Mouse (Mus musculus) midbrain, embryonic 15.5 days (tissue): ENCODE measurements at regions not wholly inside any gene's neighbourhood (a gene's known extent, or its start where the extent isn't known, plus 50 kb on each side); places are given as distances from the start of the nearest gene placed in this dataset.
"Not testable (repeated sequence)": the region's sequence is repeated elsewhere in the genome, so short reads cannot be mapped to it uniquely, and the experiment has no call there.

Experiments
- ATAC-seq: fragments of 200-750 bp; cut with Nextera tagmentation; replicated peaks from 2 replicates; pipeline ENCODE4 v1.8.0; 2017; ENCODE audit warnings: moderate TSS enrichment
- H3K27ac ChIP-seq: fragments of 300-500 bp; sonication (generic); 2 replicates; pipeline ENCODE4 v1.5.1; 2015; ENCODE audit warnings: mild to moderate bottlenecking, inconsistent platforms
- H3K27me3 ChIP-seq: fragments of 300-500 bp; sonication (generic); replicated peaks from 2 replicates; pipeline ENCODE4 v1.6.1; 2015; ENCODE audit warnings: inconsistent platforms
- H3K36me3 ChIP-seq: fragments of 300-500 bp; sonication (generic); replicated peaks from 2 replicates; pipeline ENCODE4 v1.6.1; 2015; ENCODE audit warnings: inconsistent platforms
- H3K4me1 ChIP-seq: fragments of 300-500 bp; sonication (generic); 2 replicates; pipeline ENCODE4 v1.6.1; 2015; ENCODE audit warnings: inconsistent platforms
- H3K4me2 ChIP-seq: fragments of 300-500 bp; sonication (generic); 2 replicates; pipeline ENCODE4 v1.6.1; 2015; ENCODE audit warnings: inconsistent platforms, mild to moderate bottlenecking, moderate library complexity
- H3K4me3 ChIP-seq: fragments of 300-500 bp; sonication (generic); 2 replicates; pipeline ENCODE4 v1.5.1; 2015; ENCODE audit warnings: mild to moderate bottlenecking, inconsistent platforms
- H3K9ac ChIP-seq: fragments of 300-500 bp; sonication (generic); 2 replicates; pipeline ENCODE4 v1.6.1; 2015; ENCODE audit warnings: mild to moderate bottlenecking, inconsistent platforms
- H3K9me3 ChIP-seq: fragments of 300-500 bp; sonication (generic); 2 replicates; pipeline ENCODE4 v1.6.1; 2016; ENCODE audit warnings: inconsistent platforms
- WGBS: fragments of 180-500 bp; shearing (Covaris S2); methylation state at CpG from one replicate; pipeline ENCODE4 v1.1.7; 2015; ENCODE audit warnings: mixed read lengths; 5-methylcytosine and 5-hydroxymethylcytosine counted together

- H3K27ac ChIP-seq, result no peak overlapping the region
- no peak overlapping the region for H3K4me3 ChIP-seq
- H3K9ac ChIP-seq, result no peak overlapping the region
- no peaks in the 10 kb centered on the region for H3K4me1 ChIP-seq
- no peaks in the 10 kb centered on the region for H3K36me3 ChIP-seq
- no peaks in the 10 kb centered on the region for H3K9me3 ChIP-seq
- no peaks in the 10 kb centered on the region for H3K27me3 ChIP-seq
- H3K4me2 ChIP-seq, result no peak overlapping the region
- no peak for ATAC-seq
- WGBS, result 79% methylated on average over 2 of the region's 2 CpGs
These were observed 831.3 kb downstream of the Pla2g4a start for GRCm38 (mm10) chr1:149129767-149130287.

DNA sequence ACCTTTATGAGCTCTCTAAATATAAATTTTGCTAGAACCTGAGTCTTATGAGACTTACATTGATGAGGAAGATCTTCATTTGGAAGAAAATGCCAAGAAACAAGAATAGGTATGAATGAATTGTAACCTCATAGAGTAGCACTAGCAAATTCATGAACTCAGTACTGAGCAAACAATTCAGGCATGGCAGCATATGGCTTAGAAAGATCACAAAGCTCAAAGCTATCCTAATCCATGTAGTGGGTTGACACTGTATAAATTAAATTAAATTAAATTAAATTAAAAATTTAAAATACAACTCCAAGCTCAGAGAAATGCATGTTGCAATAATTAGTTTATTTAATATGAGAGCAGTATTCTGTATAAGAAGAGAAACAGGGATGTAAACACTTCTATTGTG lies 832.0 kb downstream of the Pla2g4a start:
- Histone ChIP-seq H3K9ac (no peak overlapping the region), H3K4me3 (no peak overlapping the region), H3K4me2 (no peak overlapping the region), H3K4me1 (no peaks in the 10 kb centered on the region), H3K9me3 (no peaks in the 10 kb centered on the region), H3K36me3 (no peaks in the 10 kb centered on the region), H3K27ac (no peak overlapping the region), H3K27me3 (no peaks in the 10 kb centered on the region)
- no peak for ATAC-seq

DNA sequence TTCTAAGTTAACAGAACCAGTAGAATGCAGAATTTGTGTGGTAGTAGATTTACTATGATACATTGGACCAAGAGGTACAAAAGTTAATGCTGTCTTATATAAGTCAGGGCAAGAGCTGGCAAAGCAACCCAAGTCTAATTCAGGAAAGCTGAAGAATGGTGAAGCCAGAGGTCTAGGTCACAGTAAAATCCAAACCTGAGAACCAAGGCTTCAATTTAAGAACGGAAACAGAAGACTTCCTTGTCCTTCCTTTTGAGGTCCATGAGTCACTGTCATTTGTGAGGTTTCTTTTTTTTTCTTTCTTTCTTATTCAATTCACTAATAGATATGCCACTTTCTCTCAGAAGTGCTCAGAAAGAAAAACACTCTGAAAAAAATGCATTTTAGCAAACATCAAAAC lies 833.4 kb downstream of the Pla2g4a start:
- H3K27me3 ChIP-seq, result no peaks in the 10 kb centered on the region
- no peak overlapping the region for H3K4me3 ChIP-seq
- H3K36me3 ChIP-seq, result no peaks in the 10 kb centered on the region
- 76% methylated on average over 1 of the region's 1 CpGs for WGBS
- H3K9me3 ChIP-seq, result no peaks in the 10 kb centered on the region
- ATAC-seq, result no peak
- H3K4me1 ChIP-seq, result no peaks in the 10 kb centered on the region
- H3K9ac ChIP-seq, result no peak overlapping the region
- H3K4me2 ChIP-seq, result no peak overlapping the region
- H3K27ac ChIP-seq, result no peak overlapping the region

- Histone ChIP-seq H3K4me1 (no peaks in the 10 kb centered on the region), H3K9ac (no peak overlapping the region), H3K27me3 (no peaks in the 10 kb centered on the region), H3K27ac (no peak overlapping the region), H3K9me3 (no peaks in the 10 kb centered on the region), H3K4me3 (no peak overlapping the region), H3K4me2 (no peak overlapping the region), H3K36me3 (no peaks in the 10 kb centered on the region)
- WGBS, result 80% methylated on average over 2 of the region's 2 CpGs
- ATAC-seq, result no peak
These were observed 857.7 kb downstream of the Pla2g4a start for GRCm38 (mm10) chr1:149103396-149103795.

GRCm38 (mm10) chr1:149097426-149097825 lies 863.7 kb downstream of the Pla2g4a start:
- ATAC-seq, result no peak
- H3K27me3 ChIP-seq, result no peaks in the 10 kb centered on the region
- no peaks in the 10 kb centered on the region for H3K36me3 ChIP-seq
- no peaks in the 10 kb centered on the region for H3K9me3 ChIP-seq
- WGBS, result 83% methylated on average over 1 of the region's 1 CpGs
- H3K4me1 ChIP-seq, result no peaks in the 10 kb centered on the region
- no peak overlapping the region for H3K4me3 ChIP-seq
- H3K4me2 ChIP-seq, result no peak overlapping the region
- H3K9ac ChIP-seq, result no peak overlapping the region
- no peak overlapping the region for H3K27ac ChIP-seq

- no peak overlapping the region for H3K4me3 ChIP-seq
- H3K9ac ChIP-seq, result no peak overlapping the region
- no peaks in the 10 kb centered on the region for H3K4me1 ChIP-seq
- WGBS, result 70% methylated on average over 1 of the region's 1 CpGs
- H3K27ac ChIP-seq, result no peak overlapping the region
- no peaks in the 10 kb centered on the region for H3K27me3 ChIP-seq
- no peak overlapping the region for H3K4me2 ChIP-seq
- ATAC-seq, result no peak
- H3K9me3 ChIP-seq, result no peaks in the 10 kb centered on the region
- no peaks in the 10 kb centered on the region for H3K36me3 ChIP-seq
These were observed 886.4 kb downstream of the Pla2g4a start for GRCm38 (mm10) chr1:149074681-149075080.

- Histone ChIP-seq H3K9ac (no peak overlapping the region), H3K27ac (no peak overlapping the region), H3K9me3 (no peaks in the 10 kb centered on the region), H3K27me3 (no peaks in the 10 kb centered on the region), H3K36me3 (no peaks in the 10 kb centered on the region), H3K4me1 (no peaks in the 10 kb centered on the region), H3K4me3 (no peak overlapping the region), H3K4me2 (no peak overlapping the region)
- ATAC-seq, result no peak
These were observed 891.5 kb downstream of the Pla2g4a start for GRCm38 (mm10) chr1:149069570-149069969.

DNA sequence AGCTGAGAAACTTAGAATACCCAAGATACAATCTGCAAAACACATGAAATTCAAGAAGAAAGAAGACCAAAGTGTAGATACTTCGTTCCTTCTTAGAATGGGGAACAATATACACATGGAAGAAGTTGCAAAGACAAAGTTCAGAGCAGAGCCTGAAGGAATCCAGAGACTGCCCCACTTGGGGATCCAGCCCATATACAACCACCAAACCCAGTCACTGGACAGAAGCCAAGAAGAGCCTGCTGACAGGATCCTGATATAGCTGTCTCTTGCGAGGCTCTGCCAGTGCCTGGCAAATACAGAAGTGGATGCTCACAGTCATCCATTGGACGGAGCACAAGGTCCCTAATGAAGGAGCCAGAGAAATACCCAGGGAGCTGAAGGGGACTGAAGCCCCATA lies 898.1 kb downstream of the Pla2g4a start:
- H3K36me3 ChIP-seq, H3K27ac ChIP-seq, H3K4me1 ChIP-seq, H3K4me2 ChIP-seq, ATAC-seq, H3K9ac ChIP-seq, H3K27me3 ChIP-seq, H3K4me3 ChIP-seq, H3K9me3 ChIP-seq: not testable (repeated sequence)
- 85% methylated on average over 3 of the region's 3 CpGs for WGBS

DNA sequence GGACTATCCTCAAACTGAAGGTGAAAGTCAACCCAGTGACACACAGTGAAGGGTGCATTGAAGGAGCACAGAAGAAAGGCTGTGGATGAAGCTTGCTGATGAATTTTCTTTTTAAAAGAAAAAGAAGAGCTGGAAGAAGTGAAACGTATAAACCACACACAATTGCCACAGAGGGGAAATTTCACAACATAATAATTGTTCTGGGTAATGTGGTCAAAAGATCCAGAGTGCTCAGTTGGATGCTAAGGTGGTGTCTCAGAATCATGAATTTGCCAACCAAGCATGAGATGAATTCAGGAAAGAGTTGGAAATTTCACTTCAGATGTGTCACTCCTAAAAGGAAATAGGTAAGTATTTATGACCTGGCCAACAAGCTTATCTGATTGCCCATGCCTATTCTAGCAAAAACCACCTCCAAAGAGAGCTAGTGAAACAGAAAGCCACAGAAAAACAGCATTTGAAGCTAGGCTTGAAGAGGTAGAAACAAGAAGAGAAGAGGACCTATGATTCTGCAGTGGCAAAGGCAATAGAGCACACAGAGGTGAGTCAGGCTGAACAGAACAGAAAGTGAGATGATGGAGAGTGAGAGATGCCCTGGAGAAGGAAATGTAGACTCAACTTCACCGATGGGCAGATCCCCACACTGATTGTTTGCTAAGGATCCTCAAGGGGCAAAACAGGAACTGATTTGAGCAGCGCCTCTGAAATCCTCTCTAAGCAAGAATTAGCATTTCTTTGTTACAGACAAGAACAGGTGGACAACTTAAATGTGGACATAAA lies 922.7 kb downstream of the Pla2g4a start:
- H3K4me1 ChIP-seq, result no peaks in the 10 kb centered on the region
- H3K9ac ChIP-seq, result no peak overlapping the region
- WGBS, result 73% methylated on average over 3 of the region's 3 CpGs
- H3K36me3 ChIP-seq, result no peaks in the 10 kb centered on the region
- no peak overlapping the region for H3K4me3 ChIP-seq
- H3K27me3 ChIP-seq, result no peaks in the 10 kb centered on the region
- no peaks in the 10 kb centered on the region for H3K9me3 ChIP-seq
- no peak overlapping the region for H3K4me2 ChIP-seq
- H3K27ac ChIP-seq, result no peak overlapping the region
- no peak for ATAC-seq

DNA sequence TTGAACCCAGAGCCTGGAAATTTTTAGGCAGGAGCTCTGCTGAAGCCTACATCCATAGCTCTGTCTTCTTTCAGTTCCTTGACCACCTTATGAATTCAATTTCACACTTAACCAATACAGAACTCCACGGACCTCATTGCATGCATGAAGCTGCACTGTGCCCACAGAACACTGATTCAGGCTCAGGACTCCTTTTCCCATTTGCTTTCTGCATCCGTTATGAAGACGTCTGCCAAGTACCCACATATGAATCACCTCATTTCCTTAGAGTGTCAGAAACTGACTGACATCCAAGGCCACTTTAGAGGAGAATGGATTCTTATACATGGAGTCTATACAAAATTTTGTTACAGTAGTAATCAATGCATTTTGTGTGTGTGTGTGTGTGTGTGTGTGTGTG lies 932.8 kb downstream of the Pla2g4a start:
- Histone ChIP-seq H3K27ac (no peak overlapping the region), H3K27me3 (no peaks in the 10 kb centered on the region), H3K9me3 (no peaks in the 10 kb centered on the region), H3K4me2 (no peak overlapping the region), H3K9ac (no peak overlapping the region), H3K4me3 (no peak overlapping the region), H3K36me3 (no peaks in the 10 kb centered on the region), H3K4me1 (no peaks in the 10 kb centered on the region)
- no peak for ATAC-seq
- WGBS, result 88% methylated on average over 3 of the region's 3 CpGs

GRCm38 (mm10) chr1:149021734-149022133 lies 939.4 kb downstream of the Pla2g4a start:
- no peaks in the 10 kb centered on the region for H3K27me3 ChIP-seq
- H3K27ac ChIP-seq, result no peak overlapping the region
- no peak overlapping the region for H3K4me3 ChIP-seq
- no peak overlapping the region for H3K9ac ChIP-seq
- H3K36me3 ChIP-seq, result no peaks in the 10 kb centered on the region
- H3K4me2 ChIP-seq, result no peak overlapping the region
- H3K9me3 ChIP-seq, result no peaks in the 10 kb centered on the region
- ATAC-seq, result no peak
- no peaks in the 10 kb centered on the region for H3K4me1 ChIP-seq

DNA sequence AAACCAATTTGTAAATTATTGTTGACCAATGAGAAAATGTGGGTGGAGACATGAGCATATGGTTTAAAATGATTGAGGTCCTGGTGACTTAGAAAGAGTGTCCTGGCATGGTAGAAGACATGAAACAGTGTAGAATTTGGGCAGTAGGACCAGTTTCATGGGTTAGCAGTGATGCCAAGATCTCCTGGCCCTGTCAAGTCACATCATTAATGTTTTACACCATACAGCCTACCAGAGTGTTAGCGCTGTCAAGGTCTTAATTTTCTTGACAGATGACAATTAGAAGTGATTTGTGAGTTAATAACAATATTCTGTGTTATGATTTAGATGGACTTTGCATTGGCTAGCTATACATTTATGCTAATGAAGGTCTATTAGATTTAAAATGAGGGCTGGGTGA lies 939.8 kb downstream of the Pla2g4a start:
- H3K4me1 ChIP-seq, result no peaks in the 10 kb centered on the region
- 85% methylated on average over 1 of the region's 1 CpGs for WGBS
- no peaks in the 10 kb centered on the region for H3K36me3 ChIP-seq
- H3K4me2 ChIP-seq, result no peak overlapping the region
- ATAC-seq, result no peak
- no peak overlapping the region for H3K9ac ChIP-seq
- H3K4me3 ChIP-seq, result no peak overlapping the region
- H3K9me3 ChIP-seq, result no peaks in the 10 kb centered on the region
- H3K27ac ChIP-seq, result no peak overlapping the region
- H3K27me3 ChIP-seq, result no peaks in the 10 kb centered on the region

- Histone ChIP-seq H3K27ac (no peak overlapping the region), H3K4me3 (no peak overlapping the region), H3K36me3 (no peaks in the 10 kb centered on the region), H3K4me2 (no peak overlapping the region), H3K4me1 (no peaks in the 10 kb centered on the region), H3K9me3 (no peaks in the 10 kb centered on the region), H3K27me3 (no peaks in the 10 kb centered on the region), H3K9ac (no peak overlapping the region)
- 82% methylated on average over 4 of the region's 4 CpGs for WGBS
- no peak for ATAC-seq
These were observed 946.5 kb downstream of the Pla2g4a start for GRCm38 (mm10) chr1:149014559-149014958.
